Mouse (Mus musculus) frontal cortex, postnatal 25 days (tissue): ENCODE results near the gene Mpo.
A peak's percentile ranks its signal among the peaks of the same experiment; 100 is the strongest.

Experiments used
- DNase-seq, 2 experiments: peaks; one replicate each; pipeline ENCODE4 v3.0.0; 2022; ENCODE audit warnings: low spot score in 2 of 2

Mpo gene

DNA sequence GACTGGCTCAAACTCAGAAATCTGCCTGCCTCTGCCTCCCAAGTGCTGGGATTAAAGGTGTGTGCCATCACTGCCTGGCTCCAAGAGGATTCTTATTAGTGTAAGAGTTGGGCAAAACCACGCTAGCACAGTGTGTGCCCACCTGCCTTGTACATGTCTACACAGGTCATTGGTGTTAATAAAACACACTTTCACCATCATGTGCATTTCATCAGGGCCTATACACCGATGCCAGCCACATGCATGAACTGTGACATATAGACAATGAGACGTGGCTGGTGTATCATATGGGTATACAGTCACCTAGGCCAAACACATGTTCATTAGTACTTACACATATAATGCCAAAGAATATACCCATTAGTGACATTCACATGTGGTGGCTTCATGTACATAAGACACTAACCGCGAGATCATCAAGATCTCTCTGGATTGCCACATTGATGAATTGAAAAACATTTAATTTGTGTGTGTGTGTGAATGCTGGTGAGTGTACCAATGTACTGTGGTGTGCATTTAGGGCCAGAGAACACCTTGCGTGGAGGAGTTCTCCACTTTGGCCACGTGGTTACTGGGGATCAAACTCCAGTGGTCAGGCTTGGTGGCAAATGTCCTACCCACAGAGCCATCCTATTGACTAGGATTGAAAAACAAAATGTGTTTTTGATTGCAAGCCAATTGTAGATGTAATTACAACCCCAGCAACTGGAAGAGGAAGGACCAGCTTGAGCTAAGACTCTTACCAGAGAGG lies 35.0 kb upstream of the Mpo start:
- no peak for DNase-seq

GRCm38 (mm10) chr11:87758957-87759608 lies 34.3 kb upstream of the Mpo start:
- no peak for DNase-seq

- DNase-seq = peak in 1 of 2 experiments; percentile 37
Measured at GRCm38 (mm10) chr11:87759609-87760005, 33.8 kb upstream of the Mpo start.

DNA sequence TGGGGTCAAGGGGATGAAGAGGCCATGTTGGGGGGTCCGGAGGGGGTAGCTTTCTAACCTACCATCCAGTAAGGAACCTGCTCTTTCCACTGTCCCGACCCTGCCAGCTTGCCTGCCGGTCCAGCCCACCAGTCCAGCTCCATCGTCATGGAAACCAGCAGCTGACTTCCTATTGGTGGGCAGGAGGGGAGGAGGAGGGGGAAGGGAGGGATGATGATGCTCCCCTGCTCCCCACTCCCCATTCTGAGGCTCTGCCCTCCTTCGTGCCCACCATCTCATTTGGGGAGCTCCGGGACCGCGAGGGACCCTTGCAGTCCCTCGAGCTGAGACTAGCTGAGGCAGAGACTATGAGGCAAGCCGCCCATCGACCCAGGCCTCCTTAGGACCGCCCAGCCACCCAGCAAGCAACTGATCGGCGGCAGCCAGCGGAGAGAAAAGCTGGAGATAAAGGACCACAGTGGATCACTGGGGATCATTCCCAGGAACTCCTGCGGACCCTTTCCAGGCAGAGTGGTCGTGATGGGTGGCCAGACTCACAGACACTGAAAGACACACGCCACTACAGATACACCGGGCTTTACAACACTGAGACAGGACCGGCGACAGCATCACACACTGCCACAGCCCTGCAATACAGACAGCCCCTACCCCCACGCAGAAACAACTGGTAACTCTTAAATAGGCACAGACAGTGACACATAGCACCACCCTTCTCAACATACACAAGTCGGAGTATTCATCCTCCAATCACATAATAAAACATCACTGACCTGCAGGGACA lies 32.9 kb upstream of the Mpo start, which contains the start of gene Tspoap1:
Gene Tspoap1, plus strand, starts transcription at position 241 of the 781 bp plus-strand sequence.
- DNase-seq = peak in 1 of 2 experiments; percentile 47

DNA sequence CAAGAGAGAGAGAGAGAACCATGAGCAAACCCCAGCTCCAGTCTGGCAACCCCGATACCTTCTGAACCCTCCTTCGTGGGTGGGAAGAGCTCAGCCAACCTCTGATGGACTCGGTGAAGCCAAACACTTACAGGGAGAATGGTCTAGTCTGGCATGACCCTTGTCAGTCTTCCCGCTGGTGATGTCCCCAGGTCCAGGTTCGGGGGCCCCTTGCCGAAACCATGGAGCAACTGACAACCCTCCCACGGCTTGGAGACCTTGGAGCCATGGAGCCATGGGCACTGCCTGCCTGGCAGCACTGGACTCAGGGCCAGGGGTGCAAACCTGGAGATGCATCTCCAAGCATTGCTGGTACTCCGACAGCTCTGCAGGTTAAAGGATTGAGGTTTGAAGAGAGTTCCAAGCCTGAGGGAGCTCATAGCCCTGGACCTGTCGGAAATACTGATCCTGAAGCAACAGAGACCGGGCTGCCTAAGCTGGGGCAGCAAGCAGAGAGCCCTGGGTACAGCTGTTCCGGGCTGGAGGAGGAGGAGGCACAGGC lies 32.1 kb upstream of the Mpo start:
- no peak for DNase-seq

- no peak for DNase-seq
Measured at GRCm38 (mm10) chr11:87761806-87762701, 31.3 kb upstream of the Mpo start.

DNA sequence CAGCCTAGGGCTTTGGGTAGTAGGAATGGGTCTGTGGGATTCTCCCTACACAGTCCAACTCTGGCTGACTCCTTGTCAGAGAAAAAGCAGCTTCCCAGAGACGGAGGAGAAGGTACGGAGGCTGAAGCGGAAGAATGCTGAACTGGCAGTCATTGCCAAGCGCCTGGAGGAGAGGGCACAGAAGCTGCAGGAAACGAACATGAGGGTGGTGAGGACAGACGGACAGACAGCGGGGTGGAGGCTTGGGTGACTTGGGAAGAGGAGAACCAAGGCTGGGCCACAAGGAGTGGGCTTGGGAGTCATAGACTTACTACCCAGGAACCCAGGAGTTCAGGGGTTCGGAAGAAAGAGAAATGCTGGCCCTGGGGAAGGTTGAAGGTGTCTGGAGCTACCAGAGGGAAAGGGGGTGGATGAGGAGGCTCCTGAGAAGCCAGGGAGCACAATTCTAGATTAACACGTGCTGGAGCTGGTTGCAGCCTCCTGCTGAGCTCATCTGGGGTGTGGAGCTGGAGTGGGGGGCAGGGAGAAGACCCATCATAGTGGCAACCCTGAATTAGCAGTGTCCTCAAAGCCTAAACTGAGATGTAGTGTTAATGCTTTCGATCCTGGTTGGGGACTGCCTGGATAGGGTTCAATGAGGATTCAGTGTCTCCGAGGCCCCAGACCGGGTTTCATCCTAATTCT lies 30.5 kb upstream of the Mpo start:
- DNase-seq = no peak

DNA sequence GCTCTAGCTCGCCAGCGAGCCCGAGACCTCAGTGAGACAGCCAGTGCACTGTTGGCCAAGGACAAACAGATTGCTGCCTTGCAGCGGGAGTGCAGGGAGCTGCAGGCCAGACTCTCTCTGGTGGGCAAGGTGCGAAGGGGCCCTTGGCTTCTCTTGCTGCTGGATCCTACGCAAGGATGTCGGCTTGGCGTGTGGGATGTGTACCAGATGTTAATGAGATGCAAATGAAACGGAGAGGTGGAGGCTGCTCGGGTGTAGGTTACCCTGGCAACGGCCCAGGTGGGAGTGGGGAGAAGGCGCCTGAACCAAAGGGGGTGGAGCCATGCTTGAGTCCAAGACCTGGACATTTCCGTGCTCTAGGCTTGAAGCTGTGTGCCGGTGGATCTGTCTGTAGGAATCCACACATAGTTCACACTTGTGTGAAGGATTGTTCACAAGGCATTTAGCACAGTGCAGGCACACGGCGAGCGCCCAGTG lies 29.8 kb upstream of the Mpo start:
- peak; percentile 68 to 74 for DNase-seq

DNA sequence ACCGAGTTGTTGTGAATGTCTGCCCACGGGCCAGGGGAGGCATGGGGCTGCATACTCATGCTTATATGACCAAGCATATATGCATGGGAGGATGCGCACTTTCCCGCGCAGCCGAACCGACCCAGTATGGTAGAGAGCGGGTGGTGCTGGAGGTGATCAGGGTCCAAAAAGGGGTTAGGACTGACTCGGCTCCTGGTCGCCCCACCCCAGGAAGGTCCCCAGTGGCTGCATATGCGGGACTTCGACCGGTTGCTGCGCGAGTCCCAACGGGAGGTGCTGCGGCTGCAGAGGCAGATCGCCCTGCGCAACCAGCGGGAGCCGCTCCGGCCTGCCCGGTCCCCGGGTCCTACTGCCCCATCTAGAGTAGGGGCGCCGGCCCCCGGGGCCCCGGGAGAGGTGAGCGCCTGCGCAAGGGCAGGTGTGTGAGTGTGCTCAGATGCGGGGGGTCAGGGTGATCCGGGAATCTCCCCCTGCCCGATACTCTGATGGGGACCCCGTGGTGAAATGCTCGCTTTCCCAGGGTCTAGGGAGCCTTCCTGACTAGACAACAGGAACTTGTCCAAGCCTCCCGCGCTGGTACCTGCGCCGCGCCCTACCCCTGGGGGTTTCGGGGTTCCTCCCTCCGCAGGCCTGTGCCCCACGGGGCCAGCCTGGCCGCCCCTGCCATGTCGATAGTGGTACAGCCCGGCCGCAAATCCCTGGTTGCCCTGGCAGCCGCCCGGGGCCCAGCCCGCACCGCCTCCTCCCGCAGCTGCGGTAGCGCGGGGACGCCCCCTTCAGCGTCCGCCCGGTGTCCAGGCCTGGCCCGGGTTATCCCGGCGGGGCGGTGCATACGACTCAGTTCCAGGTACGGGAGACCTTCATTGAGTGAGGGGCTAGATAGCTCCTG lies 29.1 kb upstream of the Mpo start:
- DNase-seq = peak in 1 of 2 experiments; percentile 36

DNA sequence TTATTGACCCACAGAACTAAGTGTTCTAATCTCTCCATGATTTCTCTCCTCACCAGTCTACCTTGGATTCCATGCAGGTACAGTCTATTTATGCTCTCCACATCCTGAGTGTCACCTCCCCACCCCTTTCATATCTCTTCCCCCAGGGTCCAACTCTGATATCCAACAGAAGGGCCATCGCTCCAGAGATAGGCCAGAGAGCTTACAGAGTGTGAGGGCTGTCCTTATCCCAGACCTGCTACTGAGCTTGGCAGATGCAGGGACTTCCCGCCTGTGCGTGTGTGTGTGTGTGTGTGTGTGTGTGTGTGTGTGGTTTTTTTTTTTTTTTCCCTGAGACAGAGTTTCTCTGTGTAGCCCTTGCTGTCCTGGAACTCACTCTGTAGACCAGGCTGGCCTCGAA lies 24.6 kb upstream of the Mpo start:
- DNase-seq = no peak

DNA sequence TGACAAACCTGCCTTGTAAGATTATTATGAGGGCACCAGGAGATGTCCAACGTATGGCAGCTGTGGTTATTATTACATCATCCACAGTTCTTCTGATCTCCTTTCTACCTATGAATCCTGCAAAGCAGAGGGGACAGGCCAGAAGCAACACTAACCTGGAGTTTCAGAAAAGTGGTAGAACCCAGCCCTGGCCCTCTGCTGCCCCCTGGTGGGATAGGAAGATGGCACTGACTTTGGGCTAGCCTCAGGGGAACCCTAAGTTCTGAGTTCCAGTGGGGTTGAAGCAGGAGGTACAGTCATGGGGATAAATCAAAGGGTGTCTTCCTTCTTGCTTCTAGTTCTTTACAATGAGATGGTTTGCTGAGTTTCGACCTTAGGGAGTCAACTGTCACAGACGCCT lies 22.4 kb upstream of the Mpo start:
- peak in 1 of 2 experiments; percentile 69 for DNase-seq

- DNase-seq = no peak
Measured at GRCm38 (mm10) chr11:87772354-87772753, 21.0 kb upstream of the Mpo start.

GRCm38 (mm10) chr11:87778100-87778765 lies 15.1 kb upstream of the Mpo start:
- DNase-seq = peak in 1 of 2 experiments; percentile 41

DNA sequence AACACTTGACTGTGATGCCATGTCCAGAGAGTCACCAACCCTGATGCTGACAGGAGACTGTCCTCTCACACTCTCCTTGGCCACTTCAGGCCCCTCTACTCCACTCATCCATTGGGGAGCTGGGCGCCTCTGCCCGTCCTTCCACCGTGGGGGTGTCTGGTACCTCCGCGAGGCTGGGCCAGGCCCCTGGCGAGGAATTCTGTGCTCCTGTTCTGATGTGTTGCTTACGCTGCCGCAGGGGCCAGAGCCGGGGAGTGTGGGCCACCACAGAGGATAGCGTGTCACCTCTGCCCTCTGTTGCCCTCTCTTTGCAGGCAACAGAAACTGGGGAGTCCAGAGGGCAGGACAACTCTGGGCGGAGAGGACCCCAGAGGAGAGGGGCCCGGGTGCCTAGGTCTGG lies 14.5 kb upstream of the Mpo start:
- DNase-seq = no peak

- DNase-seq = peak in 1 of 2 experiments; percentile 4
Measured at GRCm38 (mm10) chr11:87779392-87779791, 14.0 kb upstream of the Mpo start.

- no peak for DNase-seq
Measured at GRCm38 (mm10) chr11:87780130-87780529, 13.3 kb upstream of the Mpo start.

GRCm38 (mm10) chr11:87790088-87790487 lies 3.3 kb upstream of the Mpo start:
- DNase-seq = no peak

DNA sequence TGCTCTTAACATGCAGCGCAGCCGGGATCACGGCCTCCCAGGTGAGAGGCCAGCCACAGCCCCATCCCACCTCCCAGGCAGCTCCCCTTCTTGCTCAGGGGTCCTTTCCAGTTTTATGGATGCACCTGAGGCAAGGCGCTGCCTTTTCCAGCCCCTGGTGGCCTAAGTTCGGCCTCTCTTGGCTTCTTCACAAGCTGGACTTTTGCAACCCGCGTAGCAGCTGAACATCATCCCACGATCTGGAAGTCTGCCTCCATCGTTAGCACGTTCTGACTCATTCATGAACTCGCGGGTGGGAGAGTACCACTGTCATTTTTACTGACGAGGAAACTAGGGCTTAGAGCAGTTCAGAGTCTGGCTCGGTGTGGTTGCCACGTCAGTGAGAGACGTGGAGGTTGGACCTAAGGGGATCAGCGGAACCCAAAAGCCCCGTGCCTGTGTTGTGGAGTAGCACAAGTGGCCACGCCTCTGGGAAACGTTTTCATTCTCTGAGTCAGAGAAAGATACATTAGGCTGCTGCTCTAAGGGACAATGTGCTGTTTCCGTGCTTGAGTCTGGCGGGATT lies 8.4 kb downstream of the Mpo start:
- DNase-seq = peak in 1 of 2 experiments; percentile 31
